Mouse (Mus musculus): ENCODE data around the gene Hand2.

Hand2 gene

DNA sequence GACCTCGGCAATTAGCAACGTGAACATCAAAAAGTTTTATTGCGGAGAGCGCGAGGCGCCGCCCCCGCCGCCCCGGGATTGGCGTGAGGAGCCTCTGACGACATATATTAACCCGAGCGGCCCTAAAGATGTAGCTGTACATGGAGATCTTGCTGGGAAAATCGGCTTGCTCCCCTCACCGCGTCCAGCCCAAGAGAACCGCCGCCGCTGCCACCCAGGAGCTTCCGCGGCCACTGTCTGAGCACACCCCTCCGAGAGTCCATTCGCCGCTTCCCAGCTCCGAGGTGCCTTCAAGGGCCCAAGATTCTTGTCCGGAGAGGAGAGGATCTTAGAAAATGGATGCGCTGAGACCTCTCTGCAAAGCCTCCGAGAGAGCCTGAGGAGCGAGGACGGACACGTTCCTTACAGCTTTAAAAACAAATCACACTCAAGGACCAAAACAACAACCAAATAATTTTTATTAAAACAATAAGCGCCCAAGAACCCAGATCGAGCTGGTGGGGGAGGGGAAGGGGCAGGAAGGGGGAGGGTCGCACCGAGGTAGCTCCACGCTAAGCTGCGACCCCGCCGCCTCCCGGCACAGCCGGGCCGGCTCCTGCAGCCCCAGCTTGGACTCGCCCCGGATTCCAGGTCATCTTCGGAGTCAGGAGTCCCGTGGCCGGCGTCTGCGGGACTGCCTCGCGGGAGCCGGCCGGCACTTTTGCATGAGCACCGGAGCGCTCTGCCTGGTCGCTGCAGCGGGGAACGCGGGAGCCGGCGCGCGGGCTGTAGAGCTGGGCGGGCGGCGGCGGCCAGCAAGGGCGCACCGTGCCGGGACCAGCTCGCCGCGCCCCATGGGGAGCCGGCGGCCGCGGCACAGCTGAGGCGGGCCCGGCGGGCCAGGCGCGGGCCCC lies at the start of gene Hand2:
Gene Hand2, plus strand, starts transcription at position 133 of the 893 bp plus-strand sequence.
- 2% methylated on average over 79 of the region's 83 CpGs for WGBS

DNA sequence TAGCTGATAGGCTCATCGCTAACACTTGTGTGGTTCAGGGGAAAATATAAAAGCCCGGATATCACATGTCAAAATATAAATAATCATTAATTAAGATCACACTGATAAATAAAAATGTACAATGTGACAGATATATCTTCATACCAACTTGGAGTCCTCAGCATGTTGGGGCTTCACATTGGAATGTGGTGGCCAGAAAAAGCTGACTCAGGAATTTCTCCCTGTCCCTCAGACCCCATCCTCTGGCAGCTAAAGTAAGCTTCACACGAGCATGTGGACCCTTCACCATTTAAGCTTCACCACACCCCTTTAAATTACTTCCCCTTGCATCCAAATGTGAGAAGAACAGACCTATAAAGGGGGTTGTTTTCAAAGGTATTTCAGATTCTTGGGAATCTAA lies 47.7 kb upstream of the Hand2 start:
- WGBS = 76% methylated on average over 3 of the region's 3 CpGs

DNA sequence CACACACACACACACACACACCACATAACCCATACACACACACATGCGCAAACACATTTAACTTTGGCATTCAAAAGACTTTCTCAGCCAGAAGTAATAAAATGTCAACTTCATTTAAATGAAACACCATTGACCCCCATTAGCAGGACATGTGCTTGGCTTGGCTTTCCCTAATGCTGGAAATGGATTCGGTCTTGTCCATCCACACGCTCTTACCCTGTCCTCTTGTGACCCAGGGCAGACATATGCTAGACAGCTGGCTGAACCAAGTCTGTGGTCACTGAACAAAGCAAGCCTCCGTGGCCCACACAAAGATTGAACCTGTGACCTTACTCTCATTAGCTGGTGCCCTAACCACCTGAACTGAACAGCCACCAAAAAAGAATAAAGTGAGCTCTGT lies 27.3 kb upstream of the Hand2 start:
- 83% methylated on average over 4 of the region's 4 CpGs for WGBS

DNA sequence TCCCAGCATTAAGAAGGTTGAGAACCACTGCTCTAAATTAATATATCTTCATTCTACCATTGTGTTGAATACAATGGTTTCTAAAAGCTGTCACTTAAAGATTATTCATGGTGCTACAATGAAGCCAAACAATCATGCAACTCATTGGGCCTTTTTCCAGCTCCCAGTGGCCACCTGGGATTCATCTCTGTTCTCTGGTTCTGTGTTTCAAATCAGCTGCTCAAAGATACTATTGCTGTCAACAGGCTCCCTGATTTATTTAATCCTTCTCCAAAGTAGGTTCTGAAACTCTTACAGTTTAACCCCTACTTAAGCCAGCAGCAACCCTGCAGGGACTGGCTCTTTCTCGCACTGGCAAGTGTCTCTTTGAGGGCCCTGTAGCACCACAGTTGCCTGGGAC lies 17.3 kb upstream of the Hand2 start:
- WGBS = 80% methylated on average over 1 of the region's 1 CpGs

DNA sequence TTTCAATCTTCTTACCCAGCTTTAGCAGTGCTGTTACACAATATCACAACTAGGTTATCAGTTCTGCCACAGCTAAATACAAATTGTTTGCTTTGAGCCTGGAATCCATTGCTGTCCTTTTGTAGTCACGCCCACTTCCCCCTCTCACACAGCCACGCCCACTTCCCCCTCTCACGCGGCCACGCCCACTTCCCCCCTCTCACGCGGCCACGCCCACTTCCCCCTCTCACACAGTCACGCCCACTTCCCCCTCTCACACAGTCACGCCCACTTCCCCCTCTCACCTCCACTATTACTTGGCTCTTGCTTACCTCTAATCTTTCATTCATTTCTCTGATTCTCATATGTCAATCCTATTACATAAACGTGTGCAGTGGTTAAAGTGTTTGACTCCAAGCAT lies 15.8 kb upstream of the Hand2 start:
- 55% methylated on average over 11 of the region's 11 CpGs for WGBS

DNA sequence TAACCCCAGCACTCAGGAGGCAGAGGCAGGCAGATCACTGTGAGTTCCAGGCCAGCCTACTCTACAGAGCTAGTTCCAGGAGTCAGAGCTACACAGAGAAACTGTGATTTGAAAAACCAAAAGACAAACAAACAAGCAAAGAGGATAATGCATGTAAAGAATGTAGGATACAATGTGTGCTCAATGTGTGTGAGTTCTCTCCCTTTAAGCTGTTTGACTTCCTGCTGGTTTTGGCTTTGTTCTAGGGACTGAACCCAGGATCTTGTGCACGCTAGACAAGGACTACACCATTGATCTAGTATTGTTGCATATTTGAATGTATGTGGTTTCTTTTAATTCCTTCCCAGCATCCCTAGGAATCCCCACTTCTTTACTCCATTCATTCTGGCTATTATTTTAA lies 14.3 kb upstream of the Hand2 start:
- 54% methylated on average over 1 of the region's 1 CpGs for WGBS

DNA sequence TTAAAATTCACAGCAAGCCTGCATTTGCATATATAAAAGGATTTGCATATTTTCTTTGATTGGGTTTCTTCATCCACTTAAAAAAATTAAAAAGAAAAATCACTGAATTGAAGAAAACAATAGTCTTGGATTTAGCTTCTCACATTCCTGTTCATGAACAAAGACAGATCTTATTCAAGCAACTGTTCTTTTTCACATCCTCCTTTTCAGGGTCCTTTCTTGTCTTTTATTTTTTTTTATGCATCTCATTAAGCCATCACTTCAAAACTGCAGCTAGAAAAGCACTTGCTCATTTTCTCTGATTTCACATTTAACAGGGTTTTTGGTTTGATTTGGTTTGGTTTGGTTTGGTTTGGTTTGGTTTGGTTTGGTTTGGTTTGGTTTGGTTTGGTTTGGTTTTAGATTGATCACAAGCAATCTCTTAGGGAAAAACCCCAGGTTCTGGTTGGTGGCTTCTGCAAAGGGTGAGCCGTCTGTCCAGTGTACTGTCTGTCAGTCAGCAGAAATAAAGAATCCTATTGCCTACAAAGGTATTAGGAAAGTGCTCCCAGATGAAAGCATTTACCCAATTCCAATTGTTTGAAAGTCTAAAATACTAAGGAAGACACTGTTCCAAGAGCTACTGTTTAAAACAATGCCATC lies 10.8 kb upstream of the Hand2 start:
- 22% methylated on average over 1 of the region's 1 CpGs for WGBS

DNA sequence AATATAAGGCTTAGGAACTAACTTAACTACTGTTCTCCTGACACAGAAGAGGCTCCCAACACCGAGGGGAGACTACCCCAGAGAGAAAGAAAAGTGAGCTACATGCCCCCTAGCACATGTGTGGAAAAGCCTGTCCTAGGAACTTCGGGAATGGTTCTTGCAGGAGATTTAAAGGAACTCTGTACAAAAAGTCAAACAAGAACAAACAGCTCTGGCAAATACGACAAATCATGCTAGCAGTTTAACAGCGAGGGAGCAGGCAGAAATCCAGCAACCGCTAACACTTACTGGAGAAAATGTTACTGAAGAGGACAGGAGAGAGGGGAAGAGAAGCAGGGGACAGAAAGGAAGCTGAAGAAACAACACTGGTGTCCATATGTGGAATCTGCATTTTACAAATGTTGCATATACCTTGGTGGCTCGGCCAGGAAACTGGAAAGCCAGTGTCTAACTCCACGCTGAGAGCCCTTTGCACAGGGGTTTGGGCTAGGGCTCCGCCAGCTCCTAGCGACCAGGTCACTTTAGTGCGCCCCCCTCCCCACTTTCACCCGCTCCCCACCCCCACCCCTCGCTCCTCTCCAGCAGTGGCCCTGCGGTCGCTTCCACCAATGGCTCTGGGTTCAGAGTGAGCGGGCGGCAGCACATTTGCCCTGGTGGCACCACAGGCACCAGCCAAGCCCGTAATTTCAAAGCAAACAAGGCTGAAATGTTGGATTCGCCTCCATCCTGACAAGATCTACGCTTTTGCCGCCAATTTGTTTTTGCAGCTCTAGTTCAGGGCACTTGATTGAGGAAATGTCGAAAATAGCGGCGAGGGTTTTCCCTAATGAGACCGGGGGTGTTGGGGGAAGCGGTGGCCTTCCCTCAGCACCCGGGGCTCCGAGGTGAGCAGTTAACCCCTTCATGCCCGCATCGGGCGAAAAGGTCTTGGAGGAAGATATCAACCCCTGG lies 8.5 kb upstream of the Hand2 start:
- WGBS = 2% methylated on average over 30 of the region's 30 CpGs

DNA sequence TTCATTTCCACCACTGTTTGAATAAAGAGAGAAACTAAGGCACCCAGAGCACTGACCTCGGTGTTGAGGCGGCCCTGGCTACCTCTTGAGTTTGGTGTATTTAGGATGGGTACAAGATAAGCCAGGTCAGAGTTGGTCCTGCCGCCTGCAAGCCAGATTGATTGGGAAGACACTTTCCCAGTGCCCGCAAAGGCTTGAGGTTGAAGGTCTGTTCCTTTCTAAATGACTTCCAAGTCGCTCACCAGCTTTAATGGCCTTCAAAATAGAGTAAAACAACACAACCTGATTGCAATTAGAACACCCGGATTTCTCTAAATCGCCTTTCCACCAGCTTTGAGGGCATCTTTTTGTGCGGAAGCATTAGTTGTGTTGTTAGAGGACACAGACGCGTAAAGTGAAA lies 7.2 kb upstream of the Hand2 start:
- WGBS = 6% methylated on average over 10 of the region's 10 CpGs

DNA sequence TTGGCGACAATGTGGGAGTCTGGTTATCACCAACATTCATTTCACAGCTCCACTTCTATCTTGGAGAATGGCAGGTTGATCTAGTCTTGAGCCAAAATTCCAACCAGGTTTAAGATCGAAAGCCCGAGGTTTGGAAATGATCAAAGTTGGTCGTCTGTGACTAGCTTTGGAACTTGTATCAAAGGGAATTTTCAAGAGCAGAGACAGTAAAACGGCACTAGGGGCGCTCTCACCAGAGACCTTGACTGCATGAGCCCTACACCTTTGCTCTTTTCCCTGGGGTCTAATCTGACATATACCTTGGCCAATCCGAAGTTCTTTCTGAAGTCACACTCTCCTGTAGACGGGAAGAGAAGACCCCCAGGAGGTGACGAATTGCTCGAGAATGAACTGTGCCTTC lies 6.6 kb upstream of the Hand2 start:
- 3% methylated on average over 10 of the region's 10 CpGs for WGBS

DNA sequence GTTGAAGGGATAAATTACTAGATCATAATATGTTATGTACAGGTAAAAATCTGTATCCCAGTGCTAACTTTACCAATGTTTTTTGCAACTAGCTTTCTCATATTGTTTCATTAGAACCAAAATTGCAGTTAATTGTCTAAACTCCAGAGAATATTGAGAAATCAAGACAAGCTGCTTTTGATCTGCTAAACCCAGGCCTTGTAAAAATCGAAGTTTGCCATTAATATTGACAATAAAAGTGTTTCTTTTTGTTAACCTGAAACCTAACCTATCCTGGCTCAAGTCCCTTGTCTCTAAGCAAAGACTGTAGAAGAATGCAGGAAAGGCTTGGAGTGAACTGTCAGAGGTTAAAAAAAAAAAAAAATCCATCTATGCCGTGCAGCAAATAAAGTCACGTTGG lies 5.3 kb upstream of the Hand2 start:
- WGBS = 4% methylated on average over 3 of the region's 3 CpGs

DNA sequence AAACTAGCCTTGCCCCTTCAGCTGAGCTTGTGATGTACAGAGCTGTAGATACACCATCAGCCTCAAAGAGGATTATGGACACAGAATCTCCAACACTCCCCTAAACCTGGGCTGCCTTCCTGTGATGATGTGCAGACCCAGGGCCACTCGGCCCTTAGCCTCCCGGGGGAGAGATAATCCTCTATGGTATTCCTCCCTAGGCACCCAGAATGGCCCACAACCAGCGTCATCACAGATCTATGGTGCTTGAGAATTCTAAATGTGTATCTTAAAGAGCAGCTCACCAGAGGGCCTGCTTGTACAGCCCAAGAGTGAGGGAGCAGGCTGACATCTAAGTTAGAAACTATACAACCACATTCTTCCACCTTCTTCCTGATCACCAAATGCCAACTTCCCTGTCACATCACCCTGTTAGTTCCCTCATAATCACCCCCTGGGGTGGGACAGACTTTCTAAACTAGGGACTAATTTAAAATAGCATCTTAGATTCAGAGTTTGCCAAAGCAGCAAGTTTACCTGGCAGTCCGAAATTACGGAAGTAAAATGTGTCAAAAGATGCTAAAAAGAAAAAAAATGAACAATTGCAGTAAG lies 2.8 kb upstream of the Hand2 start:
- 18% methylated on average over 5 of the region's 5 CpGs for WGBS

DNA sequence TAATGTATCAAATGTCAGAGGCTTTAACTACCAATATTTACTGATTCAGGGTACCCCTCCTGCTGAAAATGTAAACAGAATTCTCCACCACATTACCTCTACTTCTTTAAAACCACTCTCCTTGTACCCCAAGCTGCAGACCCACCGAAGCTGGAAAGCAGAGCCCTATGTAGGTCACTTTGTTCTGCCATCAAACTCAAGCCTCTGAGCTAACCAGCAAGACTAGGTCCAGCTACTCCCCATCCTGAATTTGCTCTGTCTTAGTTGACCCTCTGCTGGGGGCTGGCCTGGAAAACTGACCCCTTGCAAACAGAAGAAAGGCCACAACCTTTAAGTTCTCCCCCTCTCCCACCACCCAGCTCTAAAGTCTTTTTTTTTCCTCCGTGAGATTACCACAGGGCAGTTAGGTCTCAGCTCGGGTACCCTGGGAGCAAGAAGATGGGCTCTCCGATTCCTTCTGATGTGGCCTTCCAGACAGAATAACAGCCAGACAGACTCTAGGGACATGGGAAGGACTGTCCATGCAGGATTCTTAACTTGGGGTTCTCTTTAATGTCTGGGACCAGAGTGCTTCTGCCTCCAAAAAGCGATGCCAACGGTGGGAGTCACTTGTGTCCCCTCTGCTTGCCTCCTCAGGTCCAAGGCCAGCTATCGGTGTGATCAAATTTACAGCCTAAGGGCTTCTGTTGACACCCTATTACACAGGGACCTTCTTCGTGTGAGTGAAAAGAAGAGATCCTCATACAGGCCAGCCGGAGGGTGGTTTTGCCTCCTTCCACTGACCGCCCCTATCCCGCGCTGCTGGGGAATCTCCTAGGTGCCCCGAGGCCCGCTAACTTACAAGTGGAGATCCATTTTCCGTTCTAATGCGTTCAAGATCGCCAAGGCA lies 1.4 kb upstream of the Hand2 start:
- 5% methylated on average over 17 of the region's 17 CpGs for WGBS

DNA sequence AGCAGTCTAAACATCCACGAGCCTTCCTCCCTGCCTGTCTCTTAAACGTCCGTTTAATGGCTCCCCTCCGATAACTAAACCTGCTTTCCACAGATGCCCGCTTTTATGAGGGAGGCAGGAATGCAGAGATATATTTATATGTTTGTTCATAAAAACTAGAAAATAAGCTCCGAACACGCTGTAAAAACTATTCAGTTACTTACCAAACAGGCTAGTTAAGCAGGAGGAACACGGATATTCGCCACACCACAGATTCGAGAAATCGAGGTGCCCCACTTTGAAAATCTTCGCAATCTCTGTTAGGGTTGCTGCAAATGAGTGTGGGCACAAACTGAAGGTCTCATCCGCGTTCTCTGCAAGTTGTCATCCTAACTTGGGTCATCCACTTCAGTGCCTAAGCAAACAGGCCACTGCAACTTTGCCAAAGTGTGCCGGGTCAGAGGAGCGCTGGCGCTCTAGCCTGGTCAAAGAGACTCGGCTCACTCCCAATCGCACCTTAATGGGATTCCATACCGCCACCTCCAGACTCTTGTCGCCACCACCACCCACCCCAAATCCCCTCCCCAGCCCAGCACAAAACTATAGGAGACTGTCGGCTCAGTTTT lies 700 bp upstream of the Hand2 start:
- WGBS = 4% methylated on average over 22 of the region's 22 CpGs

DNA sequence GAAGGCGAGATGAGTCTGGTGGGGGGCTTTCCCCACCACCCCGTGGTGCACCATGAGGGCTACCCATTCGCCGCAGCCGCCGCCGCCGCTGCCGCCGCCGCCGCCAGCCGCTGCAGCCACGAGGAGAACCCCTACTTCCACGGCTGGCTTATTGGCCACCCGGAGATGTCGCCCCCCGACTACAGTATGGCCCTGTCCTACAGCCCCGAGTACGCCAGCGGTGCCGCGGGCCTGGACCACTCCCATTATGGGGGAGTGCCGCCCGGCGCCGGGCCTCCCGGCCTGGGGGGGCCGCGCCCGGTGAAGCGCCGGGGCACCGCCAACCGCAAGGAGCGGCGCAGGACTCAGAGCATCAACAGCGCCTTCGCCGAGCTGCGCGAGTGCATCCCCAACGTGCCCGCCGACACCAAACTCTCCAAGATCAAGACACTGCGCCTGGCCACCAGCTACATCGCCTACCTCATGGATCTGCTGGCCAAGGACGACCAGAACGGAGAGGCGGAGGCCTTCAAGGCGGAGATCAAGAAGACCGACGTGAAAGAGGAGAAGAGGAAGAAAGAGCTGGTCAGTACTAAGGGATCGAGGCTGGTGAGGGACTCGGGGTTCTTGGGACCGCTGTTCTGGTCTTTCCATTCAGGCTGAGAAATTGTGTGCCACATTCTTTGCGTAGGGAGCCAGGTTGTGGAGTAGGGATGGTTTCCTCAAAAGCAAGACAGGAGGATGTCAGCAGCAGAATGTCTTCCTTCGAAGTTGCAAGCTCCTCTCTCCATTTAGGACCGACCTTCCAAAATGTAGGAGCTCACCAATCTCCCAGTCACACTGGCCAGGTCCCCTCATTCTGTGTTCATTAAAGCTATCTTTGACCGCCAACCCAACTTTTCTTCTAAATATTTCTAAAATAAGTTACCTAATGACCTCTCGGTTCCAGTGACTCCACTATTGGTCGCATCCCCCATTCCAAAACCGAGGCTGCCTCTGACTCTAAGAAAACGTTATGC lies 1.4 kb downstream of the Hand2 start:
- WGBS = 2% methylated on average over 59 of the region's 64 CpGs

DNA sequence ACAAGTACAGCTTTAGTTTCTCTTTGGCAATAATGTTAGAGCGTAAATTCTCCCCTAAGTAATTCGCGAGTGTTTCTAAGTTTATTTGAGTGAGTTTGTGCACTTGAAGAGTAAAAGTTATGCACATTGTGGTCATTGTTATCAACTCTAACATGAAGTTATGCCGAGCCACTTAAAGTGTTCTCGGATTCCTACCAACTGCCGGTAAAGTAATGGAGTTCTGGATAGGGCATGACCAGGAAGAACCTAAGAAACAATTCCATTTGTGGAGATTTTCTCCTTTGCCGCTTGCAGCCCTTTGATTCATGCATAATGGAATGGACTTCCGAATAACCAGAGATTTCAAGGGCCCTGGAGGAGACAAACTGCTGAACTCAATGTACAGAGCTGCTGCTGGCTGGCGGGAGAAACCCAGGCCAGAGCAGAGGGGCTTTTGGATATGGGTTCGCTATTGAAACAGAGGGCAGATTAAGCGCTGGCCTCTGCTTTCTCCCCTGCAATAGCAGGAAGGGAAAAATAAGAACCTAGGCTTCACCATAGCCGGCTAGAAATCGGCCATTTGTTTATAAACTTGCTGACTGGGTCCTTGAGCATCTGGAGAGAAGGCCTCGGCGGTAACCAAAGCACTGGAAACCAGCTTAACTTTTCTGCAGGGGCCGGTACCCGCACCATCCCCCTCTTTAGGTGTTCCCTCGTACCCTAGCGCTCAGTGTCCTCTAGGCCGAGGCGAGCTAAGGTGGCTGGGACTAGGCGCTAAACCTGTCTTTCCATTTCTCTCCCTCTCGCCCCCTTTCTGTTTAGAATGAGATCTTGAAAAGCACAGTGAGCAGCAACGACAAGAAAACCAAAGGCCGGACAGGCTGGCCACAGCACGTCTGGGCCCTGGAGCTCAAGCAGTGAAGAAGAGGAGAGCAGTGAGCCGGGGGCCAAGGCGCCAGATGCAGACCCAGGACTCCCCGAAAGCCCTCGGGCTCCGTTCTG lies 2.5 kb downstream of the Hand2 start:
- WGBS = 5% methylated on average over 31 of the region's 31 CpGs

DNA sequence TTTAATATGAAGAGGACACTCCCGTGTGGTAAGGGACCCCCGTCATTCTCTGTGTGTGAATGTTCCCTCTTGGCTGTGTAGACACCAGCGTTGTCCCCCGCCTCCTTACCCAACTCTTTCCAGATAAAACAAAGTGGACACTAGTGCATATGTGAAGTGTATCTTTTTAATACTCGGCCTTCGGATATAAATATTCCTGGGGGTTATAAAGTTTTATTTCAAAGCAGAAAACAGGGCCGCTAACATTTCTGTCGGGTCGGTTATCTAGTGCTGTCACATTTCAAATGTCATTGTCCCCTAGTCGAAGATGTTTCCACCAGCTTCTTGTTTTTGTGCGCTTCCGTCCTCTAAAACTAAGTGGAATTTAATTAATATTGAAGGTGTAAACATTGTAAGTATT lies 3.3 kb downstream of the Hand2 start:
- 5% methylated on average over 12 of the region's 12 CpGs for WGBS

DNA sequence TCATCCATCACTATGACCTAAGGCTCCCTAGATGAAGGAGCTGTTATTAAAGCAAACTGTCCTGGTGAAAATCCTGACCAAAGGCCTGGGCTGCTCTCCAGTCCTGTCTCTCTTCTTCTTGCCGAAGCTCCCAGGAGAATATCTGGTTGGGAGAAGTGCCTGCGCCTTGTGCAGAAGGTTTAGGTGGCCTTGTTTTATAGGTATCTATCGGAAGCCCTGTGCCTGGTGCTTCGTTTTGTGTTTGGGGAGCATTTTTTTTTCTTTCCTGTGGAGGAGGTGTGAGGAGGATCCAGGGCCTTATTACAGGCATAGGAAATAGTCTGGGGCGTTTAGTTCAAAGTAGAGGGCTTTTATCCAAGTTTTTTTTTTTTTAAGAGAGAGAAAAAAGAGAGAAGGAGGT lies 3.9 kb downstream of the Hand2 start:
- 9% methylated on average over 5 of the region's 5 CpGs for WGBS

All from cerebral cortex, adult 2 months (tissue).